Mouse (Mus musculus) neural tube, embryonic 11.5 days (tissue): ENCODE results near the gene 2900011O08Rik. TPM values are rescaled to one million over a fixed set of nuclear protein-coding genes. Genes with fewer than 3 reads are reported as not detected.
"Not testable (repeated sequence)": the region's sequence is repeated elsewhere in the genome, so short reads cannot be mapped to it uniquely, and the experiment has no call there.

Experiments
- ATAC-seq: fragments of 200-750 bp; cut with Nextera tagmentation; 2 replicates; pipeline ENCODE4 v1.8.0; 2017; ENCODE audit warnings: moderate number of reproducible peaks, mild to moderate bottlenecking, moderate TSS enrichment, moderate library complexity; ENCODE audit not compliant: insufficient read depth, low FRiP score, low TSS enrichment
- DNase-seq: peaks from one replicate; pipeline ENCODE4 v3.0.0-alpha.2; 2015; ENCODE audit warnings: low spot score
- H3K27ac ChIP-seq: fragments of 300-500 bp; sonication (generic); 2 replicates; pipeline ENCODE4 v1.5.1; 2014; ENCODE audit warnings: low read depth, mild to moderate bottlenecking, low read length
- H3K27me3 ChIP-seq: fragments of 300-500 bp; sonication (generic); 2 replicates; pipeline ENCODE4 v1.6.1; 2014; ENCODE audit warnings: mild to moderate bottlenecking, low read length, mixed read lengths; ENCODE audit not compliant: control insufficient read depth, insufficient read depth
- H3K36me3 ChIP-seq: fragments of 300-500 bp; sonication (generic); 2 replicates; pipeline ENCODE4 v1.6.1; 2014; ENCODE audit warnings: mild to moderate bottlenecking, low read length, moderate library complexity, mixed read lengths; ENCODE audit not compliant: control insufficient read depth, insufficient read depth
- H3K4me1 ChIP-seq: fragments of 300-500 bp; sonication (generic); 2 replicates; pipeline ENCODE4 v1.6.1; 2014; ENCODE audit warnings: low read length, mixed read lengths; ENCODE audit not compliant: control insufficient read depth, insufficient read depth
- H3K4me2 ChIP-seq: fragments of 300-500 bp; sonication (generic); 2 replicates; pipeline ENCODE4 v1.6.1; 2014; ENCODE audit warnings: low read depth, mild to moderate bottlenecking, moderate library complexity
- H3K4me3 ChIP-seq: fragments of 300-500 bp; sonication (generic); 2 replicates; pipeline ENCODE4 v1.5.1; 2014; ENCODE audit warnings: low read depth, low read length
- H3K9ac ChIP-seq: fragments of 300-500 bp; sonication (generic); 2 replicates; pipeline ENCODE4 v1.6.1; 2014; ENCODE audit warnings: mild to moderate bottlenecking, low read length
- H3K9me3 ChIP-seq: fragments of 300-500 bp; sonication (generic); 2 replicates; pipeline ENCODE4 v1.6.1; 2016; ENCODE audit warnings: low read length; ENCODE audit not compliant: control insufficient read depth
- WGBS: fragments of 180-500 bp; shearing (Covaris S2); extraction: QIAGEN DNeasy Blood & Tissue Kit; methylation state at CpG from one replicate; pipeline ENCODE4 v1.1.7; 2014; 5-methylcytosine and 5-hydroxymethylcytosine counted together
- polyA plus RNA-seq: library from polyadenylated mRNA; unstranded; fragments of >200 nt; fragmentation: Nextera tagmentation; extraction: Ambion mirVana; gene quantifications from 2 replicates; pipeline ENCODE4 v1.2.1, GENCODE M21; 2014

2900011O08Rik gene
- polyA plus RNA-seq, 1 experiment from 2014 or later: 31.9 TPM

GRCm38 (mm10) chr16:13962053-13962452 lies 24.4 kb upstream of the 2900011O08Rik start:
- 60% methylated on average over 1 of the region's 1 CpGs for WGBS
- Histone ChIP-seq H3K4me3 (no peak overlapping the region), H3K27me3 (no peaks in the 10 kb centered on the region), H3K4me2 (no peak overlapping the region), H3K9ac (no peak overlapping the region), H3K9me3 (no peaks in the 10 kb centered on the region), H3K27ac (no peak overlapping the region), H3K4me1 (no peaks in the 10 kb centered on the region), H3K36me3 (no peaks in the 10 kb centered on the region)
- DNase-seq (no peak), ATAC-seq (no peak)

GRCm38 (mm10) chr16:13969096-13969495 lies 17.3 kb upstream of the 2900011O08Rik start:
- Histone ChIP-seq H3K9ac (no peak overlapping the region), H3K27ac (no peak overlapping the region), H3K4me3 (no peak overlapping the region), H3K4me2 (no peak overlapping the region), H3K4me1 (no peaks in the 10 kb centered on the region), H3K36me3 (no peaks in the 10 kb centered on the region), H3K27me3 (no peaks in the 10 kb centered on the region), H3K9me3 (no peaks in the 10 kb centered on the region)
- DNase-seq: no peak
- 90% methylated on average over 1 of the region's 1 CpGs for WGBS
- ATAC-seq: no peak

GRCm38 (mm10) chr16:13972051-13972450 lies 14.4 kb upstream of the 2900011O08Rik start:
- Histone ChIP-seq H3K27me3 (no peaks in the 10 kb centered on the region), H3K36me3 (no peaks in the 10 kb centered on the region), H3K4me1 (no peaks in the 10 kb centered on the region), H3K4me3 (no peak overlapping the region), H3K27ac (no peak overlapping the region), H3K9ac (no peak overlapping the region), H3K4me2 (no peak overlapping the region), H3K9me3 (no peaks in the 10 kb centered on the region)
- DNase-seq (no peak), ATAC-seq (no peak)
- WGBS: 91% methylated on average over 7 of the region's 8 CpGs

GRCm38 (mm10) chr16:13976358-13976896 lies 10.0 kb upstream of the 2900011O08Rik start:
- H3K27me3 ChIP-seq, H3K4me1 ChIP-seq, H3K4me3 ChIP-seq, H3K36me3 ChIP-seq, H3K4me2 ChIP-seq, DNase-seq, H3K9me3 ChIP-seq, H3K9ac ChIP-seq, H3K27ac ChIP-seq, ATAC-seq: not testable (repeated sequence)
- WGBS: 80% methylated on average over 4 of the region's 4 CpGs

- not testable (repeated sequence) for H3K27ac ChIP-seq, H3K4me3 ChIP-seq, DNase-seq, H3K4me2 ChIP-seq, H3K36me3 ChIP-seq, H3K9ac ChIP-seq, ATAC-seq, H3K27me3 ChIP-seq, H3K9me3 ChIP-seq, H3K4me1 ChIP-seq
- WGBS: 64% methylated on average over 1 of the region's 1 CpGs
These were observed 9.4 kb upstream of the 2900011O08Rik start for GRCm38 (mm10) chr16:13977026-13977425.

- not testable (repeated sequence) for H3K9ac ChIP-seq, ATAC-seq, H3K4me1 ChIP-seq, H3K4me3 ChIP-seq, H3K27ac ChIP-seq, H3K4me2 ChIP-seq, DNase-seq, H3K36me3 ChIP-seq, H3K27me3 ChIP-seq, H3K9me3 ChIP-seq
- WGBS: 68% methylated on average over 3 of the region's 3 CpGs
These were observed 4.7 kb upstream of the 2900011O08Rik start for GRCm38 (mm10) chr16:13981726-13982125.

GRCm38 (mm10) chr16:13983161-13983560 lies 3.2 kb upstream of the 2900011O08Rik start:
- ATAC-seq: no peak
- WGBS: 94% methylated on average over 5 of the region's 5 CpGs
- H3K9ac ChIP-seq: no peak overlapping the region
- no peak for DNase-seq
- no peaks in the 10 kb centered on the region for H3K9me3 ChIP-seq
- H3K4me1 ChIP-seq: no peaks in the 10 kb centered on the region
- no peak overlapping the region for H3K27ac ChIP-seq
- no peak overlapping the region for H3K4me3 ChIP-seq
- no peaks in the 10 kb centered on the region for H3K27me3 ChIP-seq
- H3K36me3 ChIP-seq: no peaks in the 10 kb centered on the region
- H3K4me2 ChIP-seq: no peak overlapping the region

GRCm38 (mm10) chr16:13986197-13986573 lies 219 bp upstream of the 2900011O08Rik start:
- Histone ChIP-seq H3K4me1 (no peaks in the 10 kb centered on the region), H3K4me2 (peak overlapping the region; percentile 71), H3K27me3 (no peaks in the 10 kb centered on the region), H3K27ac (no peak overlapping the region), H3K4me3 (peak overlapping the region; percentile 48), H3K9ac (peak overlapping the region; percentile 80; the same call in 1 of the 2 replicates), H3K9me3 (no peaks in the 10 kb centered on the region), H3K36me3 (no peaks in the 10 kb centered on the region)
- WGBS: 72% methylated on average over 3 of the region's 3 CpGs
- DNase-seq (no peak), ATAC-seq (peak; percentile 25; the same call in 1 of the 2 replicates)

GRCm38 (mm10) chr16:13992518-13993248 lies 6.3 kb downstream of the 2900011O08Rik start:
- ATAC-seq (no peak), DNase-seq (no peak)
- no peak overlapping the region for H3K27ac ChIP-seq
- no peak overlapping the region for H3K9ac ChIP-seq
- no peak overlapping the region for H3K4me3 ChIP-seq
- H3K9me3 ChIP-seq: no peaks in the 10 kb centered on the region
- no peaks in the 10 kb centered on the region for H3K27me3 ChIP-seq
- H3K36me3 ChIP-seq: no peaks in the 10 kb centered on the region
- 83% methylated on average over 11 of the region's 11 CpGs for WGBS
- no peak overlapping the region for H3K4me2 ChIP-seq
- no peaks in the 10 kb centered on the region for H3K4me1 ChIP-seq
